Mouse (Mus musculus) T-helper 17 cell (primary cell): ENCODE measurements around the gene Tomm20.

Experiments used
- in situ Hi-C, 2 experiments: fragments of 300-600 bp; cut with MboI, MseI; formaldehyde crosslinking; loops; 1 replicate in 1 of 2; 2 replicates in 1 of 2; pipeline ENCODE4 v1.15.1; 2025; ENCODE audit warnings: high pct_unique_total_duplicates in 2 of 2

The Tomm20 gene

DNA sequence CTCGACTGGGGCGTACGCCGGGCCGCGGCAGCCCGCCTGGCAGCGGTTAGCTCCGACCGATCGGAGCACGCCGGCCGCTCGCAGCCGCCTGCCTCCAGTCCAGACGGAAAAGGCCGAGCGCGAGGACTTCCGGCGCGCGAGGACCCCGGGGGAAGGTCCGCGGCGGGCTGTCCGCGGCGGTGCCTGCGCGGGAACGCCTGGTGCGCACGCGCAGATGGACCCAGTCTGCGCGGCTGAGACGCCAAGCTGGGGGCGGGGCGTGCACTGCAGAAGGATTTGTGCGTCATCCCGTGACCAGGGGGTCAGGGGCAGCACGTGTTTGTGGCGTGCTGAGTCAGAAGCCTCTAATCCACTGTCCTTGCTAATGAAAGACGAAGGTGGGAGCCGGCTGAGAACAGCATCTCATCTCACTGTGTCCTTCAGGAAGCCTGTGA lies at the start of gene Tomm20:
TSS of gene Tomm20 (minus strand) at position 115 of the 434 bp plus-strand sequence.
- in situ Hi-C loops: loop anchor here in 1 of 2 experiments (10.0 kb wide), 1 partner anchor 1381 kb away; the partner anchor contains the start of gene Sipa1l2

- in situ Hi-C loops: no loop called here
Measured at GRCm38 (mm10) chr8:126994506-126994905, 48.9 kb upstream of the Tomm20 start.

- in situ Hi-C loops: loop anchor here (5.0 kb wide), 2 partner anchors 148 to 188 kb away; no protein-coding TSS in a partner anchor
Measured at GRCm38 (mm10) chr8:126989363-126990153, 43.9 kb upstream of the Tomm20 start.

- in situ Hi-C loops: loop anchor here (5.0 kb wide), 2 partner anchors 149 to 189 kb away; no protein-coding TSS in a partner anchor
Measured at GRCm38 (mm10) chr8:126988346-126989006, 42.8 kb upstream of the Tomm20 start.

DNA sequence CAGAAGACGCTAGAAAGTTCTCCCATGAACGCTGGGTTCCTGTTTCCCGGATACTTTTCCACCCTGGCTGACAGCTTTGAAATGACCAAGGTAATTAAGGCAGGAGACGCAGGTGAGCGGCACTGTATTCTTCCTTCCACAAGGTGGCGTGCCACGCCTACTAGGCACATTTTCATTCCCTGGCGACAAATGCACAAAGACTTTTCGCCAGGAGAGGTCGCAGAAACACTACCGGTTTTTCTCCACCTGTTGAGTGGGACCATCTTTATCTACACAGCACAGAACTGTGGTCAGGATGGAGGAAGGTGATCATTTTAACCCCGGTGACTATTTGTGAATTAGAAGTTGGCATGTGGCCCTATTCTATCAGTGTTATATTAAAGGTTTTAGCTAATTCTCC lies 40.9 kb upstream of the Tomm20 start:
- in situ Hi-C loops: loop anchor here (5.0 kb wide), 2 partner anchors 151 to 191 kb away; no protein-coding TSS in a partner anchor

- in situ Hi-C loops: no loop called here
Measured at GRCm38 (mm10) chr8:126980046-126980445, 34.4 kb upstream of the Tomm20 start.

DNA sequence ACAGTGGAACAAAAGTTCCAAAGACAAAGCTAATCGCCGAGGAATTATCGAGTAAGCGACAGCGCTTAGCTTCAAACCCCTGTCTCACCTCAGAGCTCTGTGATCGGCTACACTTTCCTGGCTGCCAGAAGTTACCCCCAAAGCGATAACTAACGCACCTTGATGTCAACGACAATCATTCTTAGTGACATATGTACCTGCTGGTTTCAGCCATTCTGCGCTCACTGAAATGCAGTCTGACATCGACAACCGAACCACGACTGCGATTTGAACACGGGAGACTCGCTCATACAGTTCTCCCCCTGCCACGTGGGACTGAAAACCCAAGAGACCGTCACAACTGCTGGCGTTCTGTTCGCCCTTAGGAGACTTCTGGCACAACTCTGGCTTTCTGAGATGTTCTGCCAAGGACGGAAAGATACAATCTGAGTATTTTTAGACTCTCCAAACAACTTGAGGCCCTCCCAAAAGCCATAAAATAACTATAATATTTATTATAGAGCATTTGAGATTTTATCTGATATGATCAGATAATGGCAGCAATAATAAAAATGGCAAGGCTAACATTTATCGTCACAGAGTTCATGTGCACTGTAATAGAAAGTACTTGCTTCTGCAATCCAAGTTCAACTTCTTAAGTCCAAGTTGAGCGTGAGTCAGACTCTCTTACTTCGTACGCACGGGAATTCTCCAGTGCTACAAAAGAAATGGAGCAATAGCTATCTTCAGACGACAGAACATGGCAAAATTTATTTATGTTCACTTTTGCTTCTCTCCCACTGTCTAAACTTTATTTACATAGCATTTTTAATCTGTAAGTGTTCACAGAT lies 33.7 kb upstream of the Tomm20 start:
- in situ Hi-C loops: loop anchor here in 1 of 2 experiments (10.0 kb wide), 1 partner anchor 1445 kb away; no protein-coding TSS in a partner anchor

- in situ Hi-C loops: loop anchor here in 1 of 2 experiments (10.0 kb wide), 1 partner anchor 1446 kb away; no protein-coding TSS in a partner anchor
Measured at GRCm38 (mm10) chr8:126978535-126978934, 32.9 kb upstream of the Tomm20 start.

GRCm38 (mm10) chr8:126978028-126978427 lies 32.4 kb upstream of the Tomm20 start:
- in situ Hi-C loops: loop anchor here in 1 of 2 experiments (10.0 kb wide), 1 partner anchor 1447 kb away; no protein-coding TSS in a partner anchor

- in situ Hi-C loops: loop anchor here in 1 of 2 experiments (10.0 kb wide), 1 partner anchor 1448 kb away; no protein-coding TSS in a partner anchor
Measured at GRCm38 (mm10) chr8:126976608-126977348, 31.1 kb upstream of the Tomm20 start.

DNA sequence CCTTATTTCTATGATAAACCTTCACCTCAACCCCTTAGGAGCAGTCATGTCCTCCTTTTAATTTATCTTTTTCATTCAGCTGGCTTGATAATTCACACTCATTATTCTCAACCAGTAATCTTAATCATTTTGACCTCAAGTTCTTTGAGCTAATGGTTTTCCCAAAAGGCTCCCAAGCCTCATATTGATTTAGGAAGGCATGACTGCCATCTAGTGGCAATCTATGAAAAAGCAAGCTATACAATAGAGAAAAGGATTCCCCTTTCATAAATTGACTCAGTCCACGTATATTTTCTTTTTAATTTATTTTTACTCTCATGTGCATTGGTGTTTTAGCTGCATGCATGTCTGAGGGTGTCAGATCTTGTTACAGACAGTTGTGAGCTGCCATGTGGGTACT lies 30.1 kb upstream of the Tomm20 start:
- in situ Hi-C loops: loop anchor here in 1 of 2 experiments (10.0 kb wide), 1 partner anchor 1449 kb away; no protein-coding TSS in a partner anchor

DNA sequence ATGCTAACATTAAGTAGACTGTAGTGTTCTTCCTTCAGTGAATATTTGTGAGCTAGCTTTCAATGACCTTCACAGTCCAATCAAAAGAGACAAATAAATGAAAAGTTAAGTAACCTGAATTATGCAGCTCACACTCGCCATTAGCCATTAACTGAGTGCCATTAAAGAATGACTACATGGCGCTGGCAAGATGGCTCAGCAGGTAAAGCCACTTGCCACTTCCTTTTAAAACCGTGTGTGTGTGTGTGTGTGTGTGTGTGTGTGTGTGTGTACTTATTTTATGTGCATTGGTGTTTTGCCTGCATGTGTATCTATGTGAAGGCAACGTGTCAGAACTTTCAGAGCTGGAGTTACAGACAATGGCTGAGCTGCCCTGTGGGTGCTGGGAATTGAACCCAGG lies 28.9 kb upstream of the Tomm20 start:
- in situ Hi-C loops: loop anchor here in 1 of 2 experiments (10.0 kb wide), 1 partner anchor 1450 kb away; no protein-coding TSS in a partner anchor

DNA sequence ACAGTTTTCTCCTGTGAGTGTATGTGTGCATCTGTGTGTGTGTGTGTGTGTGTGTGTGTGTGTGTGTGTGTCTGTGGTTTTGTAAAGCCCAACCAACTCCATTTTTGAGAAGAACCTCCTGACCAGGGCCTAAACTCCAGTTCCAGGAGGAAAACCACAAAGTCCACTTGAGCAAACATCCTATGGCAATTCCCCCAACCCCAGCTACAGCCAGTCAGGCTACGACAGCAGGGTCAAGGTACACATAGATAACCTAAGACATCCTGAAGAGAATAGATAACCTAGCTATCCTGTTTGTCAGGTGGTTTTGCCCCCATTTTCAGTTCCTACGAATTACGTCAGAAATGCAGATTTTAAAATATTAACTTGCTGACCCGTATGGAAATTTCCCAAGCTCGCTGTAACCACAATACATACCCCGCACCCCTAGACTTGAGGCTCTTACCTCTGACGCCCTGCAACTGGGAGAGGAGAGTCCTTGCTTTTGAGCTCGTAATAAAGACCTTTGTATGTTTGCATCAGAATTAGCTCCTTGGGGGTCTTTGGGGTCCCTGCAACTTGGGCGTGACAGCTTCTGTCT lies 28.1 kb upstream of the Tomm20 start:
- in situ Hi-C loops: loop anchor here in 1 of 2 experiments (10.0 kb wide), 1 partner anchor 1451 kb away; no protein-coding TSS in a partner anchor

GRCm38 (mm10) chr8:126972649-126973048 lies 27.0 kb upstream of the Tomm20 start:
- in situ Hi-C loops: loop anchor here in 1 of 2 experiments (10.0 kb wide), 1 partner anchor 1452 kb away; no protein-coding TSS in a partner anchor

GRCm38 (mm10) chr8:126972102-126972501 lies 26.5 kb upstream of the Tomm20 start:
- in situ Hi-C loops: loop anchor here in 1 of 2 experiments (10.0 kb wide), 1 partner anchor 1453 kb away; no protein-coding TSS in a partner anchor

DNA sequence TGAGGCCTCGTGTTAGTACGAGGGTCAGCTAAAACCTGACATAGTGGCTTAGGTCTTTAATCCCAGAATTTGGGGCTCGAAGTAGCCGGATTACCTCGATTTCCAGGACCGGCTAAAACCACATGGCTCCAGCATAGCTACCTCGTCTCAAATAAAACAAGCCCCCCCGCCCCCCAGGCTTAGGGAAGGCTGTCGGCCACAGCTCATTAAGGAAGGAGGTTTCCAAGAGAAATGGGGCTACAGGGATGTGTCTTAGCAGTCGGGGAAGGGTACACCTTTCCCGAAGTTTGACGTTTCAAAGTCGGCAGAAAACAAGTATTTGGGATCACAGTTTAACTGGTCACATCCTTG lies 25.6 kb upstream of the Tomm20 start:
- in situ Hi-C loops: loop anchor here in 1 of 2 experiments (10.0 kb wide), 1 partner anchor 1454 kb away; no protein-coding TSS in a partner anchor

DNA sequence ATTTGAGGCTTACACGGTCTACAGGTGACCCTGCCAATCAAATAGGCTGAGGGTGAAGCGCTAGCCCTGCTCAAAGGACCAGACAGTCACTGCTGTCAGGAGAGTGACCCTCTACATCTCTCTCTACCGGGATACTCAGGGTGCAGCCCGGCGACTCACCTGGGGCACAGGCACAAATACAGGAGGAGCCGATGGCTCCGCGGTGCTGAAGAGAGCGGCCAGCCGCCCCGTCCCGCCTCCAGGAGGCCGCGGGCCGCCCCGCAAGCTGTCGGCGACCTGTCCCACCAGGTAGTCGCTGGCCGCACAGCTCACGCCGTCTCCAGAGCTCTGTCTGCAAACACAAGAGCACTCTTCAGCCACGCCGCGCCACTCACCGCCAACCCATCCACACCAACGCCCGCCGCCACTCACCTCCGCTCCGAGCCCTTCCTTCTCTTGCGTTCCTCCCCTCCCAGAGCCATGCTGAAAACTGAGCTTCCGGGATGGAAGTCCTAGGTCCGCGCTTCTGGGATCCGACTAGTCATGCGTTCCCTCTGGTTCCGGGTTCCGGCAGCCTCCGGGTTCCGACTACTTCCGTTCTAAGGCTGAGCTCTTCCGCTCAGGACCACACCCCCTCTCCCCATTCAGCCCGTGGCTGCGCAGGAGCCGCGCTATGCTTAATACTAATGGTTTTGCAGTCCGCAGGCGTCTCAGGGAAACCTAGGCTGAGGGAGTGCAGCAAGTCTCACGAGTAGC lies 25.1 kb upstream of the Tomm20 start, which contains the start of gene Rbm34:
TSS of gene Rbm34 (minus strand) at position 493 of the 735 bp plus-strand sequence.
- in situ Hi-C loops: loop anchor here in 1 of 2 experiments (10.0 kb wide), 1 partner anchor 1454 kb away; no protein-coding TSS in a partner anchor

DNA sequence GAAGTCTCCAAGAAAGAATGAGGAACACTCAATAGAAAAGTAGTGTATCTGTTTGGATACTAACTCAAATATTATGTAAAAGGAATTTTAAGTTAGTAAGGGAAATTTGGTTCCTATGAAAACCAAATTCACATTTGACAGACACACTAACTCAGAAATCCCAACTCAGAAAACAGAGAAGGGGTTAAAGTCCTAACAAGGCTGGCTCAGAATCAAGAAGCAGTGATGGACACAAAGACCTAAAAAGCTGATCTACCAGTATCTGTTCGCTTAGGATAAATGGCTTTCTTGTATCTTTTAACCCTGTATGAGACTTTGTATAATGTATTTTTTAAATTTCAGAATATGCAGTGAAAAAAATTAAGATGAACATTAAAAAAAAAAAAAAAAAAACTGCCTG lies 23.9 kb upstream of the Tomm20 start:
- in situ Hi-C loops: loop anchor here in 1 of 2 experiments (10.0 kb wide), 1 partner anchor 1955 kb away; the partner anchor contains the start of gene Tsnax
